Mouse (Mus musculus): ENCODE results near the gene Tatdn3.

- TF ChIP-seq CTCF (IDR thresholded peaks at IDR 0.05; ENCODE audit: extremely low read depth, insufficient read depth, insufficient read length, insufficient replicate concordance) (no peak), POLR2A (IDR thresholded peaks at IDR 0.05; ENCODE audit: low read depth, low read length) (no peak)
Observed at GRCm38 (mm10) chr1:191105246-191105645, 42.5 kb upstream of the Tatdn3 start.

Data from spleen, adult 2 months (tissue).